Mouse (Mus musculus) heart, embryonic 14.5 days (tissue): ENCODE measurements around the gene C130074G19Rik. TPM values are rescaled to one million over a fixed set of nuclear protein-coding genes. Genes with fewer than 3 reads are reported as not detected.

Experiments
- ATAC-seq: fragments of 200-750 bp; cut with Nextera tagmentation; 2 replicates; pipeline ENCODE4 v1.8.0; 2017; ENCODE audit warnings: low read depth, moderate TSS enrichment; ENCODE audit not compliant: insufficient number of reproducible peaks, insufficient read depth, low FRiP score
- H3K27ac ChIP-seq, 2 experiments: fragments of 200-500 bp in 1 of 2; fragments of 300-500 bp in 1 of 2; sonication (generic) in 1 of 2; replicated peaks in 1 of 2; 2 replicates each; pipeline ENCODE4 v1.5.1; 2012 to 2014; ENCODE audit warnings: low read depth in 2 of 2, low read length in 2 of 2, control low read depth in 1 of 2, mild to moderate bottlenecking in 1 of 2, mixed read lengths in 1 of 2; ENCODE audit not compliant: control insufficient read depth in 1 of 2, insufficient read depth in 1 of 2
- H3K27me3 ChIP-seq: fragments of 300-500 bp; sonication (generic); 2 replicates; pipeline ENCODE4 v1.6.1; 2014; ENCODE audit warnings: mild to moderate bottlenecking, low read length, control low read depth; ENCODE audit not compliant: control insufficient read depth, insufficient read depth
- H3K36me3 ChIP-seq: fragments of 300-500 bp; sonication (generic); 2 replicates; pipeline ENCODE4 v1.6.1; 2014; ENCODE audit warnings: mild to moderate bottlenecking, control low read depth, low read length, mixed read lengths; ENCODE audit not compliant: control insufficient read depth, insufficient read depth
- H3K4me1 ChIP-seq, 2 experiments: fragments of 200-500 bp in 1 of 2; fragments of 300-500 bp in 1 of 2; sonication (generic) in 1 of 2; 2 replicates each; pipeline ENCODE4 v1.6.1; 2012 to 2014; ENCODE audit warnings: low read length in 2 of 2, control low read depth in 1 of 2, mixed read lengths in 1 of 2; ENCODE audit not compliant: control insufficient read depth in 2 of 2, insufficient read depth in 2 of 2
- H3K4me2 ChIP-seq: fragments of 300-500 bp; sonication (generic); 2 replicates; pipeline ENCODE4 v1.6.1; 2014; ENCODE audit warnings: mild to moderate bottlenecking, low read length
- H3K4me3 ChIP-seq, 2 experiments: fragments of 200-500 bp in 1 of 2; fragments of 300-500 bp in 1 of 2; sonication (generic) in 1 of 2; 2 replicates each; pipeline ENCODE4 v1.5.1; 2012 to 2014; ENCODE audit warnings: low read length in 2 of 2, mild to moderate bottlenecking in 2 of 2, control low read depth in 1 of 2, low read depth in 1 of 2, moderate library complexity in 1 of 2; ENCODE audit not compliant: control insufficient read depth in 1 of 2, insufficient read depth in 1 of 2
- H3K9ac ChIP-seq: fragments of 300-500 bp; sonication (generic); 2 replicates; pipeline ENCODE4 v1.6.1; 2014; ENCODE audit warnings: mild to moderate bottlenecking, low read length
- H3K9me3 ChIP-seq: fragments of 300-500 bp; sonication (generic); 2 replicates; pipeline ENCODE4 v1.6.1; 2016; ENCODE audit warnings: low read length, control low read depth; ENCODE audit not compliant: control insufficient read depth
- WGBS: fragments of 180-500 bp; shearing (Covaris S2); extraction: QIAGEN DNeasy Blood & Tissue Kit; methylation state at CpG from one replicate; pipeline ENCODE4 v1.1.7; 2014; 5-methylcytosine and 5-hydroxymethylcytosine counted together
- polyA plus RNA-seq: library from polyadenylated mRNA; unstranded; fragments of >200 nt; fragmentation: Nextera tagmentation; extraction: Ambion mirVana; gene quantifications from 2 replicates; pipeline ENCODE4 v1.2.1, GENCODE M21; 2014

The C130074G19Rik gene
- polyA plus RNA-seq, 1 experiment from 2014 or later: 1.3 TPM

DNA sequence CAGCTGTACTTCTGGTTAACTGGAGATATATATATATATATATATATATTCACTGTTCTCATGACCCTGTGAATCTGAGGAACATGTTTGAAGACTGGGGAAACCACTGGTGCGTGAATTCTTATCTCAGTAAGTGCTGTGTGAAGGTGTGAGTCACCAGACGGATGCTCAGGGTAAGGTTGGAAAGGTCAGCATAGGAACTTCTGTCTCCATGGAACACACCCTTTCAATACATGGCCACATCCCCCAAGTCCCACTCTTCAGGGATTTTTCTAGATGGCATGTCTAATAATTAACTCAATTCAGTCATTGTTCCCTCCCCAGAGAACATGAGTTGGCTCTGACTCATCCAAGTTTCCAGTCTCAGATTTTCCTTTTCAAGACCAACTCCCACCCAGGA, 21.5 kb downstream of the C130074G19Rik start:
- no peak overlapping the region for H3K4me2 ChIP-seq
- no peaks in the 10 kb centered on the region for H3K9me3 ChIP-seq
- 49% methylated on average over 2 of the region's 2 CpGs for WGBS
- H3K9ac ChIP-seq: no peak overlapping the region
- peaks cover 0 to 2% of the 10 kb centered on the region in 2 experiments; a peak in 2 of 4 replicates for H3K4me1 ChIP-seq
- no peak for ATAC-seq
- H3K27ac ChIP-seq: no peak overlapping the region
- H3K27me3 ChIP-seq: no peaks in the 10 kb centered on the region
- no peak overlapping the region for H3K4me3 ChIP-seq
- H3K36me3 ChIP-seq: no peaks in the 10 kb centered on the region

DNA sequence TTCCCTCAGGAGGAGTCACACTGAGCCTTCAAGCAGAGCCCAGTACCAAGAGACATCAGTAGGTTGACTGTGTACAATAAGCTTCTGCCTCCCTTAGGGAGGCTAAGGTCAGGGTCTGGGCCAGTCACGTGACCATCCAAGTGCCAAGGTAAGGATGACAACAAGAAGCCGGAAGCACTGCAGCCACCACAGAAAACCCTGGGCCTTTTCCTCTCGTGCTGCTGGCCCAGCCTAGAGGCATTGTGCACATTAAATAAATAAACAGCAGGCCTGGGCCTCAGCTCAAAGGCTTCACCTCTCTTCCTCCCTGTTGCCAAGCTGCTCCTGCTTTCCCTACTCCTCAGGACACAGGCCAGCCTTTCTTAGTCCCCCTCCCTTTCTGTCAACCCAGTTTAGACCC, 22.7 kb downstream of the C130074G19Rik start:
- no peak overlapping the region for H3K4me3 ChIP-seq
- ATAC-seq: peak; percentile 32
- H3K4me1 ChIP-seq: peaks cover 0 to 2% of the 10 kb centered on the region in 2 experiments; a peak in 2 of 4 replicates
- WGBS: 36% methylated on average over 3 of the region's 3 CpGs
- H3K36me3 ChIP-seq: no peaks in the 10 kb centered on the region
- peak overlapping the region in 1 of 2 experiments; percentile 28; a peak in 1 of 4 replicates for H3K27ac ChIP-seq
- no peak overlapping the region for H3K9ac ChIP-seq
- no peak overlapping the region for H3K4me2 ChIP-seq
- no peaks in the 10 kb centered on the region for H3K27me3 ChIP-seq
- H3K9me3 ChIP-seq: no peaks in the 10 kb centered on the region

DNA sequence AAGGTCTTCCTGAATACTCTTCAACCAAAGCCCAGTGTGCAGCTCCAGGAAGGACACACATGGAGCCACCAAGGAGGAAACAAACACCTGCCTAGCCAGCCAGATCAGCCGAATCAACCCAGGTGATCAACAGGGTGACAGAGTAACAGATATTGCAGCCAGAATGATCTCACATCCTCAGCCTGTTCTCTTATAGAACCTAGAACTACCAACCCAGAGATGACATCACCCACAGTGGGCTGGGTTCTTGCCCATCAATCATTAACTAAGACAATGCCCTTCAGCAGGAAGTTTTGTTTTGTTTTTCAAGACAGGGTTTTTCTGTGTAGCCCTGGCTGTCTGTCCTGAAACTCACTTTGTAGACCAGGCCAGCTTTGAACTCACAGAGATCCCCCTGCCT, 24.8 kb downstream of the C130074G19Rik start:
- 92% methylated on average over 1 of the region's 1 CpGs for WGBS
- Histone ChIP-seq H3K27ac (no peak overlapping the region), H3K4me2 (no peak overlapping the region), H3K9ac (no peak overlapping the region), H3K9me3 (no peaks in the 10 kb centered on the region), H3K4me1 (peaks cover 0 to 3% of the 10 kb centered on the region in 2 experiments; a peak in 3 of 4 replicates), H3K36me3 (no peaks in the 10 kb centered on the region), H3K27me3 (no peaks in the 10 kb centered on the region), H3K4me3 (no peak overlapping the region)
- no peak for ATAC-seq

DNA sequence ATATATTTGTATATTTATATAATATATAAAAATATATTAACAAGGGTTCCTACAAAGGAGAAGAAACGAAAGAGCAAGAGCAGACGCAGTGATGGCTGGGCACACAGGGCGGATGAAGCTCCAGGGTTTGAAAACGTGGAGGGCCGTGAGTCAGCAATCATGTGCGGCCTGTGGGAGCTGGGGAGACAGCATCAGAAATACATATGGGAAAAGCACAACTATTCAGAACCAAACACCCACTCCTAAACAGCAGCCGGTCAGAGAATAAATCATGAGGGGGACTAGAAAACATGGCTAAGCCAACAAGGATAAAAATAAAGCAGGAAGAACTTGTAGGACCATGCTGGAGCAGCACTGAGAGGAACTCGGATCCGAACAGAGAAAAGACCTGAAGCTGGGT, 25.8 kb downstream of the C130074G19Rik start:
- no peak for ATAC-seq
- H3K36me3 ChIP-seq: no peaks in the 10 kb centered on the region
- H3K9ac ChIP-seq: no peak overlapping the region
- H3K4me1 ChIP-seq: peaks cover 5 to 6% of the 10 kb centered on the region in 2 experiments
- WGBS: 80% methylated on average over 9 of the region's 9 CpGs
- no peaks in the 10 kb centered on the region for H3K27me3 ChIP-seq
- H3K4me2 ChIP-seq: no peak overlapping the region
- no peak overlapping the region for H3K27ac ChIP-seq
- no peak overlapping the region for H3K4me3 ChIP-seq
- H3K9me3 ChIP-seq: no peaks in the 10 kb centered on the region

DNA sequence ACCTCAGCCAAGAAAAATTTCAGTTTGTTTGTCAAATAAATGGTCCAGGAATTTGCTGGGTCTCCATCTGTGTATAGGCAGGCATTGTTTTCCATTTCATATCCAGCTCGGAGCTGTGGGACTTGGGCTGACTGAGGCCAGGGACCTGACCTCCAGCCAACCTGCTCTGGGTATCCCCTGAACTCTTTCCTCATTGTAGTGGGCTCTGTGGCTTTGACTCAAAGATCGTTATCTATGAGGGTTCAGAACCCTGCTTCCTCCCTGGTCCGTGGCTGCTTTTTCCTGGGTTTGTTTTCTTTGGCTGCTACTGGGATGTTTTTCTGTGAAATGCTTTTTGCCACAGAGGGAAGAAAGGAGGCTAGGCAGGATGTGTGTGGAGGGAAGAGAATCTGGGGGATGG, 29.1 kb downstream of the C130074G19Rik start:
- Histone ChIP-seq H3K4me3 (no peak overlapping the region), H3K36me3 (no peaks in the 10 kb centered on the region), H3K4me2 (peak overlapping the region; percentile 61; the same call in 1 of the 2 replicates), H3K9ac (no peak overlapping the region), H3K27me3 (no peaks in the 10 kb centered on the region), H3K27ac (peak overlapping the region; percentile 78 to 80), H3K9me3 (no peaks in the 10 kb centered on the region), H3K4me1 (peaks cover 8 to 11% of the 10 kb centered on the region in 2 experiments)
- peak; percentile 48 for ATAC-seq
- WGBS: 60% methylated on average over 3 of the region's 3 CpGs

DNA sequence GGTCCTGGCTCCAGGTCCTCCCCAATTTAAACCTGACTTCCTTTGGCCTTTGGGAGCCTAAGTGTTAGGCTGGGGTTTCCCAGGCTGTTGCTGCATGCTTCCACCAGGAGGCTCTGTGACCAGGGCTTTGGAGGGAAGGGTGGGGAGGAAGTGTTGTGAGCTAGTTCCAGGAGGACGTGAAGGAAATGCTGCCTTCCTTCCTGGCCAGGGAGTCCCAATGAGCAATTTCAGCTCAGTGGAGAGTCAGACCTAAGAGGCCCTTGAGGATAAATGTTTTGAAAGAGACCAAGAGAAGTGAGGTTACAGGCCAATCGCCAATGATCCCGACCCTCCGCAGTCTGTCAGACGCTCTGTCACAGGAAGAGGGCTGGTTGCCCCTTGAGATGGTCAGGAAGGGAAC, 29.7 kb downstream of the C130074G19Rik start:
- Histone ChIP-seq H3K27ac (peak overlapping the region; percentile 78 to 80), H3K9ac (peak overlapping the region; percentile 58), H3K4me1 (peaks cover 8 to 11% of the 10 kb centered on the region in 2 experiments), H3K9me3 (no peaks in the 10 kb centered on the region), H3K4me2 (peak overlapping the region; percentile 61), H3K36me3 (no peaks in the 10 kb centered on the region), H3K4me3 (peak overlapping the region; percentile 25 to 27), H3K27me3 (no peaks in the 10 kb centered on the region)
- peak; percentile 55; the same call in 1 of the 2 replicates for ATAC-seq
- 28% methylated on average over 5 of the region's 5 CpGs for WGBS

DNA sequence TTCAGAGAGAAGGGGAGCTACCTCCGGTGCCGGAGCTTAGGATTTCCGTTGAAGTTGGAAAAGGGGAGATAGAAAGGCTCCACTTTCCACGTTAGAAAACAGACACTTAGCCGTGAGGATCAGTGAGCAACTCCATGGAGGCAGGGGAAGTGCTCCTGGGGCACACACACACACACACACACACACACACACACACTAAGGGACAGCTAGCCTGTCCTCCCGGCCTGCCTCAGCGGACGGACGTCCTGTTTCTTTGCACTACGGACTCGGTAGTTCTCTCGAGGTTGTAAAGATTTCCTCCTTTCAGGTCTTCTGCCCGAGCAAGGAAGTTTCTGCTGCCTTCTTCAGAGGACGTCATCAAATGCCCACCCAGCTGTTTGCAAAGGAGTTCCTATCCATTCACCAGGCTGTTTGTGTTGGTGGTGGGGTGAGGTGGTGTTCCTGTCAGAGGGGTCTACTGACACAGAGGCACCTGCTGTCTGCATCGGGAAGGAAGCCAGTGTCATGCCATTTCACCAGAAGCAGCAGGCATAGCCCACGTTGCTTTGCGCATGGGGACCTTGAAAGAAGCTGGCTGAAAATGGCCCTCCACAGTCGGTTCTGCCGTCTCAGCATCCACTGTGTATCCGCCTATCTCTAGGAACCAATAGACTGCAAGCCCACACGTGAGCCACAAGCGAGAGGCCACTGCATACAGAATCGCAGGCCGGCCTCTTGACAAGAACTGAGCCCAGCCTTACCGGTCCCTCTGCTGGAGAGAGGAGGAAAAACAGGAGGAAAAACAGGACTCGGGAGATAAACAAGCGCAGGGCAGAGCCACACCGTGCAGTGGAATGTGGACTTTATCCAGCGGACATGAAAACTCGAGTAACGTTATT, 31.0 kb downstream of the C130074G19Rik start:
- ATAC-seq: peak; percentile 82
- Histone ChIP-seq H3K36me3 (no peaks in the 10 kb centered on the region), H3K4me2 (peak overlapping the region; percentile 55), H3K27me3 (no peaks in the 10 kb centered on the region), H3K4me1 (peaks cover 8 to 11% of the 10 kb centered on the region in 2 experiments), H3K4me3 (peak overlapping the region; percentile 10 to 12; a peak in 1 of 4 replicates), H3K27ac (peak overlapping the region; percentile 46 to 72), H3K9me3 (no peaks in the 10 kb centered on the region), H3K9ac (peak overlapping the region; percentile 41; the same call in 1 of the 2 replicates)
- 14% methylated on average over 31 of the region's 31 CpGs for WGBS
